Mouse (Mus musculus): ENCODE measurements around the gene Bhlhe41. TPM values are rescaled to one million over a fixed set of nuclear protein-coding genes. Genes with fewer than 3 reads are reported as not detected.

The Bhlhe41 gene
- total RNA-seq, 2 experiments from 2014 or later: 0.42 TPM; not detected in 1

GRCm38 (mm10) chr6:145873354-145873753 lies 8.0 kb upstream of the Bhlhe41 start:
- no peak for ATAC-seq (replicated peaks; ENCODE audit: low FRiP score, poor library complexity, severe bottlenecking)

- ATAC-seq (replicated peaks; ENCODE audit: low FRiP score, poor library complexity, severe bottlenecking): no peak
Measured at GRCm38 (mm10) chr6:145872010-145872409, 6.7 kb upstream of the Bhlhe41 start.

DNA sequence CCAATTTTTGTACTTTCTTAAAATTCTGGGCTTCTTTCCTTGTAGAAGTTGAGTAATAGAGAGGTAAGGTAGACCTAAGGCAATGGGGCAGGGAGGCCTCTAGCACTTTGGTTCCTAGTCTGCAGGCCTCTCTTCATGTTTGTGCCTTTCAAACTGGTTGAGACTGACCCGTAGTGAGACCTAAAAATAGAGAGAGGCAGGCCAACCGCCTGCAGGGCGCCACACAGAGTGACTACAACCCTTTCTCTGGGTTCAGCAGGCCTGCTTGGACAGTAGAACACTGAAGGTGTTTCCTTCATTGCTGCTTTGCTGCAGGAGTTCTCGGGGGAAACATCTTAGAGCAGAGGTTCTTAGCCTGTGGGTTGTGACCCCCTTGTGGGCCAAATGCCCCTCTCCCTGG lies 5.6 kb upstream of the Bhlhe41 start:
- no peak for ATAC-seq (replicated peaks; ENCODE audit: low FRiP score, poor library complexity, severe bottlenecking)

GRCm38 (mm10) chr6:145867111-145867510 lies 1.8 kb upstream of the Bhlhe41 start:
- no peak for ATAC-seq (replicated peaks; ENCODE audit: low FRiP score, poor library complexity, severe bottlenecking)

DNA sequence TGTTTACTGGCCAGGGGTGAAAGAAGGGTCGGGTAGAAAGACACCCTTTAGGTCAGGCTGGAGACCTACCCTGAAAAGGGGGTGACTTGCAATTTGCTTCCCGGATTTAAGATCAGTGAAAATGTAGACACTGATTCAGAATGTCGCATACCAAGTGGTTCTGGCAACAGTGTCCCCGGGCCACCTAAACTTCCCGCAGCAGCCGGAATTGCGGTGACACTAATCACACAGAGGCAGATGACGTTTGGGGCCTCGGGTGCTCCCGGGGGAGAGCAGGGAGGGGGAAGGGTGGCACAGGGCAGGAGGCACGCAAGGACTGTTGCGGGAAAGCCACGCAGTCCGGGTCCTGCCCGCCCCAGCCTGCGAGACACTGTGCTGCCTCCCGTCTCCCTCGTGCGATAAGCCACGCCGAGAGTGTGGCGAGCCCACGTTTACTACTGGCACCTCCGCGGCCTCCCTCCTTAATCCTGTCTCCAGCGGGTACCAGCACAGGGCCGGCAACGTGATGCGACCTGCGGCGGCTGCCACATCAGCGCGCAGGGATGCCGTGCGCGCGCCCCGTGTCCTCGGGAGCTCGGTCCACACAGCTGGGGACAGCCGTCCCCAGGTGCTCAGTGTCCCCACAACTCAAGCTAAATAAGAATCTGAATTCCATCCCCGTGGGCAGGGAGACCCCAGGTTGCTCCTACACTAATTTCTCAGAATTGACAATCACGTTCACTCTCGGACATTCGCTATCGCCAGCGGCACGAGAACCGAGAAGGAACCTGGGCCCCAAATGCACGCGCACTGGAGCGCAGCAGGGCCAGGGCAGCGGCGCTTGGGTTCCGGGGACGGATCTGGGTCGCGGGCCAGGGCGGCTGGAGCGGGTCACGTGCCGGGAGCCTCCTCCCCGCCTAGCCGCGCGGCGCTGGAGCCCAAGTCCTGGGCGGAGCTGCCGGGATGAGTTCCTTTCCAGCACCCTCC lies 811 bp upstream of the Bhlhe41 start:
- ATAC-seq (replicated peaks; ENCODE audit: low FRiP score, poor library complexity, severe bottlenecking): no peak

DNA sequence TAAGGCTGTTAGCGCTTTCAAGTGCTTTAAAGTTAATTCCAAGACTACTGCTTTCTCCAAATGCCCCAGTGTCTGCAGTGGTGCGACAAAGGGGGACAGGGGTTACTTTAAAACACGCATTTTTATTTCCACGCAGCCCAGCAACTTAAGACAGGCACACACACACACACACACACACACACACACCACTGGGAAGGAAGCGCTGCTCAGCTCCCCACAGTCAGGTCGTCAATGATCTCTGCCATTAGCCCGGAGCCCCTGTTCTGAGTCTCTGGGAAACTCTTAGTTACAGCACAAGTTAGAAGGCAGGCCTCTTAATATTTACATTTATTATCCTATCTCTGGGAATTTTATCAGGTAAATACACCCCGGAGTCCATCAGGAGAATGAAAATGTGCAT lies 1.2 kb downstream of the Bhlhe41 start:
- ATAC-seq (replicated peaks; ENCODE audit: low FRiP score, poor library complexity, severe bottlenecking): no peak

DNA sequence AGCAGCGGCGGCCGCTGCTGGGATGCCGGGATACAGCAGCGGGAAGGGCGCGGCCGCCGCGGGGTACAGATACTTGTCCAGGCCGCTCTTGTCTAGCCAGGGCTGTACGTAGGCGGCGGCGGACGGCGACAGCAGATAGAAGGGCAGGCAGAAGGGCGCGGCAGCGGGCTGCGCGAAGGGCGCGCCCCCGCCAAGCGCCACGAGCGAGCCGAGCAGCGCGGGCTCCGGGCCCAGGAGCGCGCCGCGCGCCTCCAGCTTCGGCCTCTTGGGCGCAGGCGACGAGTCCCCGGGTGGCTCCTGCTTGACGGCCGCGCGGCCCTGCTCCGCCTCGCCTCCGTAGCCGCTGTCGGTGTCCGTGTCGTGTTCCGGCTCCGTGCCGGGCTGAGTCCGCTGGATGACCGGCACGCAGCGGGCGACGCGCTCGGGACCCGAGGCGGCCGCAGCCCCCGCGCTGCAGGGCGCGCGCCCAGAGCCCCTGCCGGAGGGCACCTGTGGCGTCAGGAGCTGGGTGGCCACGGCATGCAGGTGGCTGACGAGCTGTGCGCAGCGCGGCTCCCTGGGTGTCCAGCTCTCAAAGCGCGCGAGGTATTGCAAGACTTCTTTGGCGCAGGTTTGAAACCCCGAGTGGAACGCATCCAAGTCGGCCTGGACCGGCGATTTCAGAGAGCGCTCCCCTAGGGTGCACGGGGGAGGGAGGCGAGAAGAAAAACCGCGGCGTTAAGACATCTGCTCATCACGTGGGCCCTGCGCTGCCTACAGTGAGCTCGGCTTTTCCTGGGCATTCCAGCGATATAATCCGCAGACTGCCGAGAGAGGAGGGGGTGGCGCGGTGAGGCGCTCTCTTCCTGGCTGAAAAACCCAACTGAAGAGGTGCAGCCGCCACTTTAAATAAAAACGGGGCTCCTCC lies 2.0 kb downstream of the Bhlhe41 start:
- no peak for ATAC-seq (replicated peaks; ENCODE audit: low FRiP score, poor library complexity, severe bottlenecking)

- no peak for ATAC-seq (replicated peaks; ENCODE audit: low FRiP score, poor library complexity, severe bottlenecking)
Measured at GRCm38 (mm10) chr6:145862739-145863064, 2.7 kb downstream of the Bhlhe41 start.

- no peak for ATAC-seq (replicated peaks; ENCODE audit: low FRiP score, poor library complexity, severe bottlenecking)
Measured at GRCm38 (mm10) chr6:145862321-145862720, 3.0 kb downstream of the Bhlhe41 start.

DNA sequence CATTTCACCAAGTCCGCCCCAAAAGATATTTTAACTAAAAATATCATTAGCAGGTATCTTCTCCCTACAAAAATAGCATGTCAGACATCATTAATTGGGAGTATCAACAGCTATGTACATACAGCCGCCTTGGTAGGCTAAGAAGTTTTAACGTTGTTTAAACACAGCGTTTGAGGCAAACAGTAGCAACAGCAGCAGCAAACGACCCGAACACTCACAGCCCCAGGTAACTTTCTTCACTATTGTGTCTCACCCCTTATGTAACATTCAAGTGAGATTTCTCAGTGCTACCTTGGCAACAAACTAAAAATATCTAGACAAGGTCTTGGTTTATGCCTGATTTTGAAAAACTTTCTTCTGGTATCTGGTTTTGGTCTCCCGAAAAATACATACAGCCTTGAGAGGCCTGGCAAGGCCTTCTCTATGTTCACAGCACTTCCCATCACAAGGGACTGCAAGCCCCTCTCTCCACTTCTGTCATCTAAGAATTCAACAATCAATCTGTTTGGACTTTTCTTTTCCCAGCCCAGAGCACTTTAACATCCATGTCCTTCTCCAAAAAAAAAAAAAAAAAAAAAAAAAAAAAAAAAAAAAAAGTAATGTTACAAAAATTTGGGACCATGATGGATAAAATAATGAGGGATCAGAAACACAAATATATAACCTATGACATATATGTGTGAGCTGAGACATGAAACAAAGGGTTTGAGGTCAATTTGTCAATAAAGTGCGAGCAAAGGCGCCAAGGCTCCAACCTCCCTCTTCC lies 3.7 kb downstream of the Bhlhe41 start:
- no peak for ATAC-seq (replicated peaks; ENCODE audit: low FRiP score, poor library complexity, severe bottlenecking)

DNA sequence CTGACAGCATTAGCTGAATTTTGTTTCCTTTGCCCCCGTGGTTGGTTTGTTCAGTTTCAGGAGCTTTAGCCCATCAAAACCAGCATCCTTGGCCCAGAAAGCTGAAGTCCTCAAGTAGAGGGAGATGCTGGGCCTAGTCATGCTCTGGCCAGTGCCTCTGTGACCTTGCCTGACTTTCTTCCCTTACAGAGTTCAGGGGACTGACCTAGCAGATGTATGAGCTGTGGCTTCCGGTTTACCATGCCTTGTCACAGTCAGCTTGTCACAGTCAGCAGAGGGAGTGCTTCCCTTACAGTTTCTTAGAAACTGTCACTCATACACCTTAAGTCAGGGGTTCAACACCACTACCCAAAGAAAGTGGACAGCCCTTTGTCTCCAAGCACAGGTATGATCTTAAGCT lies 5.0 kb downstream of the Bhlhe41 start:
- ATAC-seq (replicated peaks; ENCODE audit: low FRiP score, poor library complexity, severe bottlenecking): no peak

- ATAC-seq (replicated peaks; ENCODE audit: low FRiP score, poor library complexity, severe bottlenecking): no peak
Measured at GRCm38 (mm10) chr6:145858414-145858813, 6.9 kb downstream of the Bhlhe41 start.

- ATAC-seq (replicated peaks; ENCODE audit: low FRiP score, poor library complexity, severe bottlenecking): no peak
Measured at GRCm38 (mm10) chr6:145857428-145857827, 7.9 kb downstream of the Bhlhe41 start.

DNA sequence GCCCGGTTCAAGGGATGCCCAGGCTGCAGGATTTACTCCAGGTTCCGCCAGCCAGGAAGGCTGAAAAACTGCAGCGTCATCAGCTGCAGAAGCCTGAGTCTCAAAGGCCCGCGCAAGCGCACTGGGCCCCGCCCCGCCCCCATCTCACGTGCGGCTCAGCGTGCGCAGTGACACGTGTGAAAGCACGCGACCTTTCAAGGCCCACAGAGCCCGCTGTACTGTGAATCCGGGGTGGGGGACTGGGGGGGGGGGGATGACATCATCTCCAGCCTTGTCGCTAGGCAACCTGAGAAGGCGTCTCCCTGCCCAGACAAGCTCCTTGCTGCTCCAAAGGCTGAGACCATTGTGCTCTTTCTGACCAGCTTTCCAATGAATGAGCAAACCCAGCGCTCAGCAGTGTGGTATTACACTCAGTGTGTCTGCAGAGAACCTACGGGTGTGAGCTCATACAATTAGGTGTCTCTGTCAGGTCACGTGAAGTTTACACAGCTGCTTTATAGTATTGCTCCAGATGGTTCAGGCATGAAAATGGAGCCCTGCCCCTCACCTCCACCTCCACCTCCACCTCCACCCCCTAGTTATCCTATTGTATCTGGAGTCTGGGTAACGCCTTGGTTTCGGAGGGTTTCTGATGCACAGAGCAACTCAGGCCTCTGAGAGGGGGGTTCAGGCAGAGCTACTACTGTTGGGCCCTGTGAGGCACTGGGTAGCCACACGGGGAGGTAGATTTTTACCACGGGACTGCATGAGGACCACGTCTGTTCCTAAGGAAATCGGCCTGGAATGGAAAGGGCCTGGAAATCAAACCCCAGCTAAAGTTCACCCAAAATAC lies 9.4 kb downstream of the Bhlhe41 start:
- ATAC-seq (replicated peaks; ENCODE audit: low FRiP score, poor library complexity, severe bottlenecking): peak; percentile 56

GRCm38 (mm10) chr6:145854756-145855155 lies 10.6 kb downstream of the Bhlhe41 start:
- ATAC-seq (replicated peaks; ENCODE audit: low FRiP score, poor library complexity, severe bottlenecking): no peak

GRCm38 (mm10) chr6:145853356-145854079 lies 11.8 kb downstream of the Bhlhe41 start:
- ATAC-seq (replicated peaks; ENCODE audit: low FRiP score, poor library complexity, severe bottlenecking): no peak

- no peak for ATAC-seq (replicated peaks; ENCODE audit: low FRiP score, poor library complexity, severe bottlenecking)
Measured at GRCm38 (mm10) chr6:145852708-145853107, 12.7 kb downstream of the Bhlhe41 start.

- no peak for ATAC-seq (replicated peaks; ENCODE audit: low FRiP score, poor library complexity, severe bottlenecking)
Measured at GRCm38 (mm10) chr6:145851956-145852355, 13.4 kb downstream of the Bhlhe41 start.

GRCm38 (mm10) chr6:145850789-145851188 lies 14.6 kb downstream of the Bhlhe41 start:
- no peak for ATAC-seq (replicated peaks; ENCODE audit: low FRiP score, poor library complexity, severe bottlenecking)

Measured in erythroid progenitor cell, adult 5-6 weeks (primary cell).